Mouse (Mus musculus): ENCODE data around the gene Spata25. TPM values are rescaled to one million over a fixed set of nuclear protein-coding genes. Genes with fewer than 3 reads are reported as not detected.

Gene Spata25
- polyA plus RNA-seq, 1 experiment, result not detected

DNA sequence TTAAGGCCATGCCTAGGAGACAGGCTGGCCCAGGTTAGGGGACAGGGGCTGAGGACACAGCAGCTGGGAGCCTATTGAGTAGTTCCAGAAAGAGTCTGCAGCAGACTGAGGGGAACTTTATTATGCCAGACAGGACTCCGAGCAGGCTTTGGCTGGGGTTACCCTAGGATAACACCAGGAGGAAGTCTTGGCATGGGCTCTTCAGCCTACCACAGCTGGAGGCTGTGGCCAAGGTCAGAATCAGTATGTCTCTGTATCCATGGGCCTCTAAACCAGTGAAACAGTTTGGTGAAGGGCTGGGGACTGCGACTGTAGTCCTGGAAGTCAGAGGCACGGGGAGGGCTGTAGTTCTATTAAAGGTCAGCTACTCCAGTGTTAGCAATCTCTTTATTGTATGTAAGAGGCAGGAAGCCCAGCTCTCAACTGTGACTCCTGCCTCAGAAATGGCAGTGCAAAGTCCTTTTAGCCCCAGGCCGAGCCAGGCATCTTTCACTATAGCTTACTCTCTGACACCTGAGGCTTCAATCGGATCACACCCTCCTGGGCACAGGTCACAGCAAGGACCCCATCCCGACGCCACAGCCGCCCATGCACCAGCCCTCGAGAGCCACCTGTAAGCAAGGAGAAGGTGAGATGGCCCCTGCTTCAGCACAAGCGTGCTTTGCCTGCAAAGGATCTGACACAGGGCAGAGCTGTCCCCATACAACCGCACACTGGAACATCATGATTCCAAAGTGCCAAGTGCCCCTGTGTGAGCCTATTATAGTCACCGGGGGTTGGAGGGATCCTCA lies 35.7 kb downstream of the Spata25 start:
- no peak for TF ChIP-seq GATA1 (IDR thresholded peaks at IDR 0.05; ENCODE audit: low read length)
- TF ChIP-seq TAL1 (IDR thresholded peaks at IDR 0.05; ENCODE audit: low read length), result no peak
- no peaks in the 10 kb centered on the region for H3K27me3 ChIP-seq (ENCODE audit: control insufficient read depth)
- no peak overlapping the region for H3K4me3 ChIP-seq (replicated peaks)
- H3K36me3 ChIP-seq (ENCODE audit: control insufficient read depth), result peaks cover 92% of the 10 kb centered on the region
- H3K4me1 ChIP-seq (ENCODE audit: control insufficient read depth), result peaks cover 45% of the 10 kb centered on the region
- H3K9me3 ChIP-seq (ENCODE audit: control insufficient read depth, low read length), result no peaks in the 10 kb centered on the region

- Histone ChIP-seq H3K4me1 (ENCODE audit: control insufficient read depth) (peaks cover 51% of the 10 kb centered on the region), H3K27me3 (ENCODE audit: control insufficient read depth) (peaks cover 4% of the 10 kb centered on the region), H3K9me3 (ENCODE audit: control insufficient read depth, low read length) (no peaks in the 10 kb centered on the region), H3K36me3 (ENCODE audit: control insufficient read depth) (peaks cover 86% of the 10 kb centered on the region), H3K4me3 (replicated peaks) (no peak overlapping the region)
- TF ChIP-seq GATA1 (IDR thresholded peaks at IDR 0.05; ENCODE audit: low read length) (no peak), TAL1 (IDR thresholded peaks at IDR 0.05; ENCODE audit: low read length) (no peak)
These were observed 36.5 kb downstream of the Spata25 start for GRCm38 (mm10) chr2:164791841-164792261.

DNA sequence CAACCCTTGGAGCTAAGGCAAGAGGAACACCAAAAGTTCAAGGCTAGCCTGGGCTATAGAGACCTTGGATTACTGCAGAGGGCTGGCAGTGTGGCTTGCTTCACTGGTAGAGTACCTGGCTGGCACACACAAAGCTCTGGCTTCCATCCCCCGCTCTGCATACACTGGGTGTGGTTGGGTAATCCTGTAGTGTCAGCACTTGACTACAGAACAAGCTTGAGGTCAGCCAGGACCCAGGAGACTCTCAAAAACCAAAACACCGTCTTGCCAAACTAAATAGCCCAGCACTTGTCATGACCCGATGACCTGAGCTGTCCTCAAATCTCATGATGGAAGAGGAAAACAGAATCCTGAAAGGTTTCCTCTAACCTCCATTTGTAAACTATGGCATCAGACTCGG lies 37.9 kb downstream of the Spata25 start:
- peaks cover 72% of the 10 kb centered on the region for H3K36me3 ChIP-seq (ENCODE audit: control insufficient read depth)
- H3K4me3 ChIP-seq (replicated peaks), result no peak overlapping the region
- H3K9me3 ChIP-seq (ENCODE audit: control insufficient read depth, low read length), result no peaks in the 10 kb centered on the region
- H3K4me1 ChIP-seq (ENCODE audit: control insufficient read depth), result peaks cover 65% of the 10 kb centered on the region
- no peak for TF ChIP-seq TAL1 (IDR thresholded peaks at IDR 0.05; ENCODE audit: low read length)
- no peak for TF ChIP-seq GATA1 (IDR thresholded peaks at IDR 0.05; ENCODE audit: low read length)
- H3K27me3 ChIP-seq (ENCODE audit: control insufficient read depth), result peaks cover 18% of the 10 kb centered on the region

DNA sequence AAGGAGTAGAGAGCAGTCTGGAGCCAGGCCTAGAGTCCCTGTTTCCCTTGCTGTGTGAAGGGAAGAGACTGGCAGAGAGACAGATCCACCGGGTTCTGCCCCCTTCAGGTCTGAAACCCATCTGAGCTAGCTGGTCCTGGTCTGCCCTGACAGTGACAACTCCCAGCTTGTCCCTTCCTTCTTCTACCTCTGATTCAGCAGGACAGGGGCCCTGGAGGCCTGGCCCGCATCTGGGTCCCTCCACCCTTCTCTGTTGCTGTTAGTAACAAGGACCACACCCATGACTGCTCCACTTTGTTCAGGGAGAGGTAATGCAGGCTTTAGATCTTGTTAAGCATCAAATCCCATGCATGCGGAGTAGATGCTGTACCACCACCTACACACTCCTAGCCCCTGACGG lies 39.9 kb downstream of the Spata25 start:
- peaks cover 38% of the 10 kb centered on the region for H3K27me3 ChIP-seq (ENCODE audit: control insufficient read depth)
- H3K4me1 ChIP-seq (ENCODE audit: control insufficient read depth), result peaks cover 72% of the 10 kb centered on the region
- H3K36me3 ChIP-seq (ENCODE audit: control insufficient read depth), result peaks cover 53% of the 10 kb centered on the region
- H3K4me3 ChIP-seq (replicated peaks), result peak overlapping the region; percentile 2
- H3K9me3 ChIP-seq (ENCODE audit: control insufficient read depth, low read length), result no peaks in the 10 kb centered on the region
- TF ChIP-seq TAL1 (IDR thresholded peaks at IDR 0.05; ENCODE audit: low read length) (no peak), GATA1 (IDR thresholded peaks at IDR 0.05; ENCODE audit: low read length) (no peak)

GRCm38 (mm10) chr2:164787779-164788178 lies 40.6 kb downstream of the Spata25 start:
- peaks cover 43% of the 10 kb centered on the region for H3K27me3 ChIP-seq (ENCODE audit: control insufficient read depth)
- TF ChIP-seq TAL1 (IDR thresholded peaks at IDR 0.05; ENCODE audit: low read length), result no peak
- no peak for TF ChIP-seq GATA1 (IDR thresholded peaks at IDR 0.05; ENCODE audit: low read length)
- H3K4me3 ChIP-seq (replicated peaks), result no peak overlapping the region
- peaks cover 66% of the 10 kb centered on the region for H3K4me1 ChIP-seq (ENCODE audit: control insufficient read depth)
- peaks cover 46% of the 10 kb centered on the region for H3K36me3 ChIP-seq (ENCODE audit: control insufficient read depth)
- H3K9me3 ChIP-seq (ENCODE audit: control insufficient read depth, low read length), result no peaks in the 10 kb centered on the region

DNA sequence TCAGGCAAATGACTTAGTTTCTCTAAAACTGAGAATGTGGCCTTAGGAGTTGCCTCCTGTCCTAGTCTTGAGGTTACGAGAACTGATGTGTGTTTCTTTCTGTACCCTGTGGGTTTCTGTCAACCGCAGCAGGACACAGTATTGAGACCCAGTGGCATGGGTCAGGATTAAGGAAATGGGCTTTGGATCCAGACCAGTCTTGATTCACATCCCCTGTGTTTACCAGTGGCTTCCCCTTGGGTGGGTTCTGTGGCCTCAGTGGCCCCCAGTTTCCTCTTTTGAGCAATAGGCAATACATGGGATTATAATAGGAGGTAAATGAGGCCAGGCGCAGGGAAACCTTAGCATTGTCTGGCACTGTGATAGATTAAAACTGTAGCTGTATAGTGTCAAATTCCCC lies 41.3 kb downstream of the Spata25 start:
- no peak overlapping the region for H3K4me3 ChIP-seq (replicated peaks)

GRCm38 (mm10) chr2:164786388-164786885 lies 41.9 kb downstream of the Spata25 start:
- peaks cover 67% of the 10 kb centered on the region for H3K4me1 ChIP-seq (ENCODE audit: control insufficient read depth)
- peak overlapping the region; percentile 72 for H3K4me3 ChIP-seq (replicated peaks)
- peaks cover 33% of the 10 kb centered on the region for H3K36me3 ChIP-seq (ENCODE audit: control insufficient read depth)
- peaks cover 56% of the 10 kb centered on the region for H3K27me3 ChIP-seq (ENCODE audit: control insufficient read depth)
- TF ChIP-seq TAL1 (IDR thresholded peaks at IDR 0.05; ENCODE audit: low read length) (no peak), GATA1 (IDR thresholded peaks at IDR 0.05; ENCODE audit: low read length) (no peak)
- no peaks in the 10 kb centered on the region for H3K9me3 ChIP-seq (ENCODE audit: control insufficient read depth, low read length)

More for the DNA sequence above, 41.3 kb downstream of the Spata25 start:
- no peak for TF ChIP-seq TAL1 (IDR thresholded peaks at IDR 0.05; ENCODE audit: low read length)
- no peak for TF ChIP-seq GATA1 (IDR thresholded peaks at IDR 0.05; ENCODE audit: low read length)
- H3K9me3 ChIP-seq (ENCODE audit: control insufficient read depth, low read length), result no peaks in the 10 kb centered on the region
- peaks cover 50% of the 10 kb centered on the region for H3K27me3 ChIP-seq (ENCODE audit: control insufficient read depth)
- H3K36me3 ChIP-seq (ENCODE audit: control insufficient read depth), result peaks cover 39% of the 10 kb centered on the region
- H3K4me1 ChIP-seq (ENCODE audit: control insufficient read depth), result peaks cover 66% of the 10 kb centered on the region

DNA sequence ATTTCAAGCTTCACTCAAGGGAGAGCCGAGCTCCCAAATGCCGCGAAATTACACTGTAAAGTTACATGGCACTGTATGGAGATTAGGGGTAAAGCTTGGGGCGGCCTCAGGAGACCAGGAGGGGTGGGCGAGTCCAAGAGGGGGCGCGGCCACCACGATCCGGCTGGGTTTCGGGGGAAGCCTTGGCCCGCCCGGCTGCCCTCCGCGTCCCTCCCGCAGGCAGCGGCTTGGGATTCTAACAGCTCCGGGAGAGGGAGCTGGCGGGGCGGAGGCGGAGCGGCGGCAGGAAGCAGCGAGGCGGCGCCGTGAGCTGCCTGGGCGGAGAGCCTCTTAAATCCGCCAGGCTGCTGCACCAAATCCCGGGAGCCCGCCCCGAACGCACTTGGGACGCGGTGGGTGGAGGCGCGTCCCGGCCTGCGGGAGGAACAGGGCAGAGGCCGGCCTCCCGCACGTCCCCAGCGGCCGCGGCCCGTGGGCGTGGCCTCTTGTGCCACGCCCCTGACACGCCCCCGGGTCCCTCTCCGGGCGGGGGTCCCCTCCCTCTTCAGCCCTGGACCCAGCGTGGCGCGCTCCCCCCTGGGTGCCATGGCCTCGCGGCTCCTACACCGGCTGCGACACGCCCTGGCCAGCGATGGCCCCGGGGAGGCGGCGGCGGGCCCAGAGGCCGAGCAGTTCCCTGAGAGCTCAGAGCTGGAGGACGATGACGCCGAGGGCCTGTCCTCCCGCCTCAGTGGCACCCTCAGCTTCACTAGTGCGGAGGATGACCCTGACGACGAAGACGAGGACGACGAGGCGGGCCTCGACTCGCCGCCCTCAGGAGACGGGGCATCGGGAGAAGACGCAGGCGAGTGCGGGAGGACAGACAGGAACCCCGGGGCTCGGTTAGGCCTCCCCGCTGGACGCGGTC lies 42.6 kb downstream of the Spata25 start, which contains the start of gene Snx21:
Gene Snx21 (plus strand): TSS at position 343 of the 907 bp plus-strand sequence.
- H3K4me3 ChIP-seq (replicated peaks), result peak within 1 kb of the TSS; percentile 72
- TF ChIP-seq GATA1 (IDR thresholded peaks at IDR 0.05; ENCODE audit: low read length), result no peak
- TF ChIP-seq TAL1 (IDR thresholded peaks at IDR 0.05; ENCODE audit: low read length), result no peak
- H3K4me1 ChIP-seq (ENCODE audit: control insufficient read depth), result peaks cover 62% of the 10 kb centered on the region
- H3K36me3 ChIP-seq (ENCODE audit: control insufficient read depth), result peaks cover 26% of the 10 kb centered on the region
- H3K9me3 ChIP-seq (ENCODE audit: control insufficient read depth, low read length), result no peaks in the 10 kb centered on the region
- peaks cover 60% of the 10 kb centered on the region for H3K27me3 ChIP-seq (ENCODE audit: control insufficient read depth)

All from erythroblast, embryonic 14.5 days (primary cell).